Mouse (Mus musculus) limb, embryonic 11.5 days (tissue): ENCODE results near the gene Ckmt2. TPM values are rescaled to one million over a fixed set of nuclear protein-coding genes. Genes with fewer than 3 reads are reported as not detected.
A peak's percentile ranks its signal among the peaks of the same experiment; 100 is the strongest.

Experiments used
- ATAC-seq: fragments of 200-750 bp; cut with Nextera tagmentation; 2 replicates; pipeline ENCODE4 v1.8.0; 2017; ENCODE audit warnings: low read depth; ENCODE audit not compliant: insufficient number of reproducible peaks, low FRiP score, low TSS enrichment
- DNase-seq: peaks from one replicate; pipeline ENCODE4 v3.0.0-alpha.2; 2015; ENCODE audit warnings: low spot score
- H3K27ac ChIP-seq: fragments of 300-500 bp; sonication (generic); replicated peaks from 2 replicates; pipeline ENCODE4 v1.5.1; 2014; ENCODE audit warnings: low read depth, mild to moderate bottlenecking, low read length
- H3K27me3 ChIP-seq: fragments of 300-500 bp; sonication (generic); 2 replicates; pipeline ENCODE4 v1.6.1; 2014; ENCODE audit warnings: mild to moderate bottlenecking, low read length, mixed read lengths; ENCODE audit not compliant: control insufficient read depth, insufficient read depth
- H3K36me3 ChIP-seq: fragments of 300-500 bp; sonication (generic); 2 replicates; pipeline ENCODE4 v1.6.1; 2014; ENCODE audit warnings: mild to moderate bottlenecking, low read length, moderate library complexity, mixed read lengths; ENCODE audit not compliant: control insufficient read depth, insufficient read depth
- H3K4me1 ChIP-seq: fragments of 300-500 bp; sonication (generic); 2 replicates; pipeline ENCODE4 v1.6.1; 2014; ENCODE audit warnings: low read length, mixed read lengths; ENCODE audit not compliant: control insufficient read depth, insufficient read depth
- H3K4me2 ChIP-seq: fragments of 300-500 bp; sonication (generic); 2 replicates; pipeline ENCODE4 v1.6.1; 2014; ENCODE audit warnings: low read depth, mild to moderate bottlenecking, moderate library complexity; ENCODE audit not compliant: severe bottlenecking
- H3K4me3 ChIP-seq: fragments of 300-500 bp; sonication (generic); 2 replicates; pipeline ENCODE4 v1.5.1; 2014; ENCODE audit warnings: low read depth, low read length
- H3K9ac ChIP-seq: fragments of 300-500 bp; sonication (generic); 2 replicates; pipeline ENCODE4 v1.6.1; 2014; ENCODE audit warnings: mild to moderate bottlenecking, low read length
- H3K9me3 ChIP-seq: fragments of 300-500 bp; sonication (generic); 2 replicates; pipeline ENCODE4 v1.6.1; 2016; ENCODE audit warnings: low read length; ENCODE audit not compliant: control insufficient read depth
- WGBS: fragments of 180-500 bp; shearing (Covaris S2); extraction: QIAGEN DNeasy Blood & Tissue Kit; methylation state at CpG from one replicate; pipeline ENCODE4 v1.1.7; 2014; 5-methylcytosine and 5-hydroxymethylcytosine counted together
- polyA plus RNA-seq: library from polyadenylated mRNA; unstranded; fragments of >200 nt; fragmentation: Nextera tagmentation; extraction: Ambion mirVana; gene quantifications from 2 replicates; pipeline ENCODE4 v1.2.1, GENCODE M21; 2014

Ckmt2 gene
- polyA plus RNA-seq, 1 experiment from 2014 or later, result not detected

- Histone ChIP-seq H3K27ac (no peak overlapping the region), H3K4me2 (no peak overlapping the region), H3K4me1 (no peaks in the 10 kb centered on the region), H3K9me3 (no peaks in the 10 kb centered on the region), H3K27me3 (no peaks in the 10 kb centered on the region), H3K4me3 (no peak overlapping the region), H3K36me3 (no peaks in the 10 kb centered on the region), H3K9ac (no peak overlapping the region)
- ATAC-seq (no peak), DNase-seq (peak; percentile 17)
- 92% methylated on average over 3 of the region's 3 CpGs for WGBS
Measured at GRCm38 (mm10) chr13:91854412-91854811, 22.3 kb downstream of the Ckmt2 start.

- no peak overlapping the region for H3K27ac ChIP-seq
- ATAC-seq, result no peak
- H3K9ac ChIP-seq, result no peak overlapping the region
- H3K4me1 ChIP-seq, result 0 out of 2 replicates have a peak, but pooled peaks cover 2% of the 10 kb centered on the region
- H3K4me2 ChIP-seq, result no peak overlapping the region
- no peak overlapping the region for H3K4me3 ChIP-seq
- no peaks in the 10 kb centered on the region for H3K36me3 ChIP-seq
- no peaks in the 10 kb centered on the region for H3K27me3 ChIP-seq
- no peak for DNase-seq
- no peaks in the 10 kb centered on the region for H3K9me3 ChIP-seq
Measured at GRCm38 (mm10) chr13:91827876-91828275, 48.8 kb downstream of the Ckmt2 start.

- no peak overlapping the region for H3K4me3 ChIP-seq
- H3K9ac ChIP-seq, result no peak overlapping the region
- WGBS, result 89% methylated on average over 2 of the region's 2 CpGs
- no peak for DNase-seq
- H3K9me3 ChIP-seq, result no peaks in the 10 kb centered on the region
- H3K27ac ChIP-seq, result no peak overlapping the region
- H3K4me1 ChIP-seq, result 0 out of 2 replicates have a peak, but pooled peaks cover 2% of the 10 kb centered on the region
- no peaks in the 10 kb centered on the region for H3K36me3 ChIP-seq
- no peak for ATAC-seq
- H3K27me3 ChIP-seq, result no peaks in the 10 kb centered on the region
- H3K4me2 ChIP-seq, result no peak overlapping the region
Measured at GRCm38 (mm10) chr13:91826066-91826465, 50.6 kb downstream of the Ckmt2 start.

GRCm38 (mm10) chr13:91824845-91825550 lies 51.7 kb downstream of the Ckmt2 start:
- 57% methylated on average over 4 of the region's 4 CpGs for WGBS

GRCm38 (mm10) chr13:91823735-91824134 lies 53.0 kb downstream of the Ckmt2 start:
- 31% methylated on average over 6 of the region's 6 CpGs for WGBS
- no peak overlapping the region for H3K4me2 ChIP-seq
- ATAC-seq, result no peak

More at GRCm38 (mm10) chr13:91824845-91825550, 51.7 kb downstream of the Ckmt2 start:
- Histone ChIP-seq H3K4me3 (no peak overlapping the region), H3K27me3 (no peaks in the 10 kb centered on the region), H3K36me3 (no peaks in the 10 kb centered on the region), H3K4me1 (0 out of 2 replicates have a peak, but pooled peaks cover 2% of the 10 kb centered on the region), H3K4me2 (no peak overlapping the region), H3K9me3 (no peaks in the 10 kb centered on the region), H3K9ac (no peak overlapping the region), H3K27ac (no peak overlapping the region)
- DNase-seq, result no peak
- peak; percentile 47; the same call in 1 of the 2 replicates for ATAC-seq

GRCm38 (mm10) chr13:91814670-91815069 lies 62.0 kb downstream of the Ckmt2 start:
- no peak overlapping the region for H3K4me2 ChIP-seq
- no peak overlapping the region for H3K9ac ChIP-seq
- DNase-seq (no peak), ATAC-seq (no peak)
- no peak overlapping the region for H3K27ac ChIP-seq
- no peaks in the 10 kb centered on the region for H3K27me3 ChIP-seq
- no peaks in the 10 kb centered on the region for H3K4me1 ChIP-seq
- H3K9me3 ChIP-seq, result no peaks in the 10 kb centered on the region
- 90% methylated on average over 5 of the region's 5 CpGs for WGBS
- no peaks in the 10 kb centered on the region for H3K36me3 ChIP-seq
- H3K4me3 ChIP-seq, result no peak overlapping the region

More at GRCm38 (mm10) chr13:91823735-91824134, 53.0 kb downstream of the Ckmt2 start:
- H3K4me3 ChIP-seq, result no peak overlapping the region
- H3K9ac ChIP-seq, result no peak overlapping the region
- no peaks in the 10 kb centered on the region for H3K27me3 ChIP-seq
- DNase-seq, result no peak
- H3K27ac ChIP-seq, result no peak overlapping the region
- 0 out of 2 replicates have a peak, but pooled peaks cover 2% of the 10 kb centered on the region for H3K4me1 ChIP-seq
- no peaks in the 10 kb centered on the region for H3K36me3 ChIP-seq
- no peaks in the 10 kb centered on the region for H3K9me3 ChIP-seq

GRCm38 (mm10) chr13:91809476-91809875 lies 67.2 kb downstream of the Ckmt2 start:
- DNase-seq (no peak), ATAC-seq (no peak)
- H3K36me3 ChIP-seq, result peaks cover 5% of the 10 kb centered on the region
- H3K9ac ChIP-seq, result no peak overlapping the region
- H3K27ac ChIP-seq, result no peak overlapping the region
- no peak overlapping the region for H3K4me3 ChIP-seq
- peaks cover 3% of the 10 kb centered on the region; the same call in 1 of the 2 replicates for H3K4me1 ChIP-seq
- H3K27me3 ChIP-seq, result no peaks in the 10 kb centered on the region
- no peak overlapping the region for H3K4me2 ChIP-seq
- WGBS, result 35% methylated on average over 2 of the region's 2 CpGs
- no peaks in the 10 kb centered on the region for H3K9me3 ChIP-seq

- DNase-seq (no peak), ATAC-seq (no peak)
- 37% methylated on average over 20 of the region's 20 CpGs for WGBS
Measured at GRCm38 (mm10) chr13:91807874-91808575, 68.7 kb downstream of the Ckmt2 start.

More at GRCm38 (mm10) chr13:91807874-91808575, 68.7 kb downstream of the Ckmt2 start:
- peaks cover 3% of the 10 kb centered on the region; the same call in 1 of the 2 replicates for H3K4me1 ChIP-seq
- no peaks in the 10 kb centered on the region for H3K9me3 ChIP-seq
- peak overlapping the region; percentile 92 for H3K4me3 ChIP-seq
- peak overlapping the region; percentile 97 for H3K9ac ChIP-seq
- H3K4me2 ChIP-seq, result peak overlapping the region; percentile 49
- H3K27ac ChIP-seq, result peak overlapping the region; percentile 74
- peaks cover 7% of the 10 kb centered on the region for H3K36me3 ChIP-seq
- no peaks in the 10 kb centered on the region for H3K27me3 ChIP-seq
